Mouse (Mus musculus): Measurements from ENCODE around the gene F2rl2. TPM values are rescaled to one million over a fixed set of nuclear protein-coding genes. Genes with fewer than 3 reads are reported as not detected.
A peak's percentile ranks its signal among the peaks of the same experiment; 100 is the strongest.

F2rl2 gene
- total and polyA plus RNA-seq, 3 experiments: 0.08 TPM; not detected in 2

- Histone ChIP-seq H3K4me3 (replicated peaks in 1 of 3; ENCODE audit: low read depth in 2 of 3, low read length in 2 of 3, poor library complexity in 1 of 3) (no peak overlapping the region), H3K27me3 (replicated peaks) (no peaks in the 10 kb centered on the region), H3K4me2 (ENCODE audit: insufficient read depth, low read depth, poor library complexity, severe bottlenecking) (no peak overlapping the region), H3K27ac (ENCODE audit: insufficient read depth, low read depth) (no peak overlapping the region), H3K9me3 (replicated peaks; ENCODE audit: low read length) (no peaks in the 10 kb centered on the region), H3K36me3 (replicated peaks in 1 of 2; ENCODE audit: control insufficient read depth in 1 of 2, insufficient read depth in 1 of 2, low read length in 1 of 2) (no peaks in the 10 kb centered on the region), H3K79me2 (replicated peaks; ENCODE audit: control insufficient read depth, extremely low read depth, insufficient read depth, poor library complexity, severe bottlenecking) (no peaks in the 10 kb centered on the region), H3K9ac (ENCODE audit: insufficient read depth, low read depth) (no peak overlapping the region), H3K4me1 (ENCODE audit: control insufficient read depth in 1 of 2, insufficient read depth in 2 of 2) (no peaks in the 10 kb centered on the region)
- DNase-seq (ENCODE audit: extremely low read depth): no peak
- in situ Hi-C loops (cut with MboI; ENCODE audit: low pct_ligation_motif_present, low pct_unique_long_range_greater_than_20kb, low sequenced_read_pairs) (no loop called here), dilution Hi-C loops (cut with MboI; ENCODE audit: extremely low pct_ligation_motif_present, extremely low pct_unique_long_range_greater_than_20kb, low sequenced_read_pairs) (no loop called here)
- TF ChIP-seq CTCF (conservative IDR thresholded peaks at IDR 0.05 in 1 of 2, IDR thresholded peaks at IDR 0.05 in 1 of 2; ENCODE audit: low read depth in 2 of 2, low read length in 2 of 2): peak in 1 of 2 experiments; percentile 46; a peak in 2 of 4 replicates
- no peak for TF ChIP-seq E2F4 (IDR thresholded peaks at IDR 0.05; ENCODE audit: insufficient replicate concordance, low read depth, low read length)
- peak; percentile 39 for TF ChIP-seq RAD21 (IDR thresholded peaks at IDR 0.05; ENCODE audit: low read depth, low read length)
- 0 out of 2 replicates have a peak, but pooled peaks have one; percentile 15 for TF ChIP-seq SMC3 (IDR thresholded peaks at IDR 0.05; ENCODE audit: low read depth, low read length)
Observed at GRCm38 (mm10) chr13:95739651-95740050, 43.0 kb downstream of the F2rl2 start.

- Histone ChIP-seq H3K9ac (ENCODE audit: insufficient read depth, low read depth) (no peak overlapping the region), H3K27ac (ENCODE audit: insufficient read depth, low read depth) (no peak overlapping the region), H3K4me2 (ENCODE audit: insufficient read depth, low read depth, poor library complexity, severe bottlenecking) (no peak overlapping the region), H3K4me1 (ENCODE audit: control insufficient read depth in 1 of 2, insufficient read depth in 2 of 2) (no peaks in the 10 kb centered on the region), H3K4me3 (replicated peaks in 1 of 3; ENCODE audit: low read depth in 2 of 3, low read length in 2 of 3, poor library complexity in 1 of 3) (no peak overlapping the region), H3K9me3 (replicated peaks; ENCODE audit: low read length) (no peaks in the 10 kb centered on the region), H3K27me3 (replicated peaks) (peaks cover 2% of the 10 kb centered on the region), H3K36me3 (replicated peaks in 1 of 2; ENCODE audit: control insufficient read depth in 1 of 2, insufficient read depth in 1 of 2, low read length in 1 of 2) (no peaks in the 10 kb centered on the region), H3K79me2 (replicated peaks; ENCODE audit: control insufficient read depth, extremely low read depth, insufficient read depth, poor library complexity, severe bottlenecking) (no peaks in the 10 kb centered on the region)
- DNase-seq (ENCODE audit: extremely low read depth): no peak
- TF ChIP-seq GABPA (IDR thresholded peaks at IDR 0.05; ENCODE audit: insufficient replicate concordance, low read depth, low read length) (no peak), CHD1 (IDR thresholded peaks at IDR 0.05; ENCODE audit: low read depth, low read length) (no peak), E2F4 (IDR thresholded peaks at IDR 0.05; ENCODE audit: insufficient replicate concordance, low read depth, low read length) (no peak), HCFC1 (IDR thresholded peaks at IDR 0.05; ENCODE audit: low read depth, low read length) (no peak)
- dilution Hi-C loops (cut with MboI; ENCODE audit: extremely low pct_ligation_motif_present, extremely low pct_unique_long_range_greater_than_20kb, low sequenced_read_pairs): no loop called here
- in situ Hi-C loops (cut with MboI; ENCODE audit: low pct_ligation_motif_present, low pct_unique_long_range_greater_than_20kb, low sequenced_read_pairs): no loop called here
Observed at GRCm38 (mm10) chr13:95741813-95742689, 45.4 kb downstream of the F2rl2 start.

- in situ Hi-C loops (cut with MboI; ENCODE audit: low pct_ligation_motif_present, low pct_unique_long_range_greater_than_20kb, low sequenced_read_pairs) (no loop called here), dilution Hi-C loops (cut with MboI; ENCODE audit: extremely low pct_ligation_motif_present, extremely low pct_unique_long_range_greater_than_20kb, low sequenced_read_pairs) (no loop called here)
- no peak for DNase-seq (ENCODE audit: extremely low read depth)
- TF ChIP-seq SMC3 (IDR thresholded peaks at IDR 0.05; ENCODE audit: low read depth, low read length): no peak
- no peak for TF ChIP-seq ELF1 (IDR thresholded peaks at IDR 0.05; ENCODE audit: low read depth, low read length)
- TF ChIP-seq HCFC1 (IDR thresholded peaks at IDR 0.05; ENCODE audit: low read depth, low read length): no peak
- TF ChIP-seq ZNF384 (IDR thresholded peaks at IDR 0.05; ENCODE audit: low read depth, low read length): no peak
- no peak for TF ChIP-seq USF1 (IDR thresholded peaks at IDR 0.05; ENCODE audit: low read depth, low read length)
- TF ChIP-seq ETS1 (conservative IDR thresholded peaks at IDR 0.05; ENCODE audit: low read depth, low read length): no peak
- no peak for TF ChIP-seq CHD2 (IDR thresholded peaks at IDR 0.05; ENCODE audit: low read length)
- no peak for TF ChIP-seq ZC3H11A (IDR thresholded peaks at IDR 0.05; ENCODE audit: low read depth, low read length)
- no peaks in the 10 kb centered on the region for H3K36me3 ChIP-seq (replicated peaks in 1 of 2; ENCODE audit: control insufficient read depth in 1 of 2, insufficient read depth in 1 of 2, low read length in 1 of 2)
- no peaks in the 10 kb centered on the region for H3K79me2 ChIP-seq (replicated peaks; ENCODE audit: control insufficient read depth, extremely low read depth, insufficient read depth, poor library complexity, severe bottlenecking)
- H3K9ac ChIP-seq (ENCODE audit: insufficient read depth, low read depth): no peak overlapping the region
- H3K27ac ChIP-seq (ENCODE audit: insufficient read depth, low read depth): no peak overlapping the region
- H3K4me2 ChIP-seq (ENCODE audit: insufficient read depth, low read depth, poor library complexity, severe bottlenecking): no peak overlapping the region
- H3K9me3 ChIP-seq (replicated peaks; ENCODE audit: low read length): no peaks in the 10 kb centered on the region
- H3K4me3 ChIP-seq (replicated peaks in 1 of 3; ENCODE audit: low read depth in 2 of 3, low read length in 2 of 3, poor library complexity in 1 of 3): no peak overlapping the region
- no peaks in the 10 kb centered on the region for H3K4me1 ChIP-seq (ENCODE audit: control insufficient read depth in 1 of 2, insufficient read depth in 2 of 2)
- peaks cover 2% of the 10 kb centered on the region for H3K27me3 ChIP-seq (replicated peaks)
Observed at GRCm38 (mm10) chr13:95742881-95743466, 46.3 kb downstream of the F2rl2 start.
